Mouse (Mus musculus) thymus, postnatal 14 days (tissue): ENCODE data around the gene Cracr2b.
A peak's percentile ranks its signal among the peaks of the same experiment; 100 is the strongest.

ENCODE experiments used
- DNase-seq: peaks from one replicate; pipeline ENCODE4 v3.0.0; 2021

The Cracr2b gene

GRCm38 (mm10) chr7:141455610-141456314, 5.1 kb upstream of the Cracr2b start:
- DNase-seq = peak; percentile 60

DNA sequence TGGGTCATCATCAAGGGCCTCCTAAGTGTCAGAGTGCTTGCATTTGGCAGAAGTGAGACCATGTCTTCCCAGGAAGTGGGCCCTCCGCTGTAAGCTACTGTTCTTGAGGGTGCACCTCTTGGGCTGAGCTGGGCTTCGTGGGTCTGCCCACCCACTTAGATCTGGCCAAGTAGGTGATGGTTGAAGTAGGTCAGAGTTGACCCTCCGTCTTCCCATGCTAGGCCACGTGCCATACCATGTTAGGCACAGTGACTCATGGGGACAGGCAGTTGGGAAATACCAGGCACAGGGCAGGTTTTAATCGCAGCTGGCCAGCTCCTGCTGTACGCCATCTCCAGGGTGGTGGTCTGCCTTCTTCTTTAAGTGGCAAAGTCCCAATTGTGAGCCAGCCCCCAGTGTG, 4.2 kb upstream of the Cracr2b start:
- no peak for DNase-seq

- peak; percentile 5 for DNase-seq
Observed at GRCm38 (mm10) chr7:141457236-141457635, 3.7 kb upstream of the Cracr2b start.

- peak; percentile 66 for DNase-seq
Observed at GRCm38 (mm10) chr7:141457986-141458660, 2.8 kb upstream of the Cracr2b start.

DNA sequence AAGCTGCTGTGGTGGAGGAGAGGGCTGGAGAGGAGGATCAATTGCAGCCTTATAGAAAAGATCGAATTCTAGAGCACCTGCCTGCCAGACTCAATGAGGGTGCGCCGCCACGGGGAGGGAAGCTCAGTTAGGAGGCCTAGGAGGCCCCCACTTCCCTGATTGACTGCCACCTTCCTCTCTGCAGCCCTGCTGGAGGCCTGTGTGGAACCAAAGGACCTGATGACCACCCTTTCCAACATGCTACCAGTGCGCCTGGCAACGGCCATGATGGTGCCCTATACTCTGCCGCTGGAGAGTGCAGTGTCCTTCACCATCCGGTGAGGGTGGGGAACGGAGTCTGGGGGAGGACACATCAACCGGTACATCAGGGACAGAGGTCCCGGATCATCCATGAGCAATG, 2.2 kb upstream of the Cracr2b start:
- no peak for DNase-seq

GRCm38 (mm10) chr7:141459301-141459711, 1.6 kb upstream of the Cracr2b start:
- DNase-seq = peak; percentile 13

DNA sequence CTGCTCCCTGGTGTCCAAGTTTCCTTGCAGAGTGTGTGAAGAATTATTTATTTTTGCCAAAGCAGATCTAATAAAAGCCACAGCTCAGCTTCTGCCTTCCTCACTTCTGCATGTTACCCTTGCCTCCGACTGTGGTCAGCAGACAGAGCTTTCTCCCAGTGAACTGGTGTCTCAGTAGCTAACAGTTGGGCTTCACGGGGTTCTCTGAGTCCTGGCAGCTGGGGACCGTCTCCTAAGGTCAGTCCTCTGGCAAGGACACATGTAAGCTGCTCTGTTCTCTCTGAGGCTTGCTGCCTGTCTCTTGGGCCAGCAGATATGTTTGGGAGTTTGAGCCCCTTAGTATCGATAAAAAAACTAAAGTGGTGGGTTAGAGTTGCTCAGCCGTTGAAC, 898 bp upstream of the Cracr2b start:
- DNase-seq = no peak

- DNase-seq = peak; percentile 29
Observed at GRCm38 (mm10) chr7:141461521-141462332, 833 bp downstream of the Cracr2b start.

DNA sequence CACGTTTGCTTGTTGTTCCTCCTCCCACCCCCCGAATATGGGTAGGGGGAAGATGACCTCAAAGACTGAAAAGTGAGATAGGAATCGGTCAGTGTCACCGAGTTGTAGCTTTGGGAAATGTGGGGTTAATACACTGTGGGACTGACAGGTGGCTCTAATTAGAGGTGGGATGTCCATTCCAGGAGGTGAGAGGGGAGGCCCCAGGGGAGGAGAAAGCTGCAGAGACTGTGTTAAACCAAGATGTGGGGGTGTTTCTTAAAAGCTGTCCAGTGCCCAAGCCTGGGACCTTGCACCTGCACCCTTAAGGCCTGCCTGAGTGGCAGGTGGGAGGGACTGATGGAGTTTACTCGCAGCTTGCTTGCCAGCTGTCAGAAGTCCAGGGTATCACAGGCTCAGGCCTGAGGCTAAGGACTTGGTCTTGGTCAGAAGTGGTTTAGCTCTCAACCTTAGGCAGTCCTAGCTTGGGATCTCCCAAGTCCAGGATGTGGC, 1.5 kb downstream of the Cracr2b start:
- no peak for DNase-seq

DNA sequence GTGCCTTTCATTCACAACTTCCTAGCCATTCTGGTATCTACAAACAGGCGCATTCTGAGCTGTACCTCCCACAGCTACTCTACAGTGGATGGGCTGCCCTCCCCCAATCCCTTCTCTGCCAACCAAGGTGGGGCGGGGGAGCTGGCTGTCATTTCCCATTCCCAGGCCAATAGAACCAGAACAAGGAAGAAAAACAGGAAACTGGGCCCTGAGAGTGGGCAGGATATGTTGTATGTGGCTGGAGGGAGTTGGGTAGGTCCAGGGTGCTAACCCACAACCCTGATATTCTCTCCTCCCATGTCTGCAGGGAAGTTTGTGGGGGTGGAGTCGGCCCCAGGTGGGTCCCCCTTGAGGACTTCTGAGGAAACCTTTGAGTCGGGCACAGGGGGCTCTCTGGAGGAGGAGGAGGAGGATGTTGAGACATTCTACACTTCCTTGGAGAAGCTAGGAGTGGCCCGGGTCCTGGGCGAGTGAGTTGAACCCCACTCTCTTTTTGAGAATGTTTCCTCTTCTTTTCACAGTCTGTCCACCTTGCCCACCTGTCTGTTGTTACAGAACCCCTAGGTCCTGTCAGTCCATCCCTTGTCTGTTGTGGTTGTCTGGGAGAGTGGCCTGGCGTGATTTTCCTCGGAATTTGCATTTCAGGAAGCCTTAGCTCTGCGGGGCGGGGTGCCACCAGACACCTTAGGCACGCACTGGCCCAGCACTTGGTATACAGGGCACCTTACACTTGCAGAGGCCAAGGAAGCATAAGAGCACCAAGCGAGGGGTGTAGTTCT, 3.1 kb downstream of the Cracr2b start:
- DNase-seq = no peak

DNA sequence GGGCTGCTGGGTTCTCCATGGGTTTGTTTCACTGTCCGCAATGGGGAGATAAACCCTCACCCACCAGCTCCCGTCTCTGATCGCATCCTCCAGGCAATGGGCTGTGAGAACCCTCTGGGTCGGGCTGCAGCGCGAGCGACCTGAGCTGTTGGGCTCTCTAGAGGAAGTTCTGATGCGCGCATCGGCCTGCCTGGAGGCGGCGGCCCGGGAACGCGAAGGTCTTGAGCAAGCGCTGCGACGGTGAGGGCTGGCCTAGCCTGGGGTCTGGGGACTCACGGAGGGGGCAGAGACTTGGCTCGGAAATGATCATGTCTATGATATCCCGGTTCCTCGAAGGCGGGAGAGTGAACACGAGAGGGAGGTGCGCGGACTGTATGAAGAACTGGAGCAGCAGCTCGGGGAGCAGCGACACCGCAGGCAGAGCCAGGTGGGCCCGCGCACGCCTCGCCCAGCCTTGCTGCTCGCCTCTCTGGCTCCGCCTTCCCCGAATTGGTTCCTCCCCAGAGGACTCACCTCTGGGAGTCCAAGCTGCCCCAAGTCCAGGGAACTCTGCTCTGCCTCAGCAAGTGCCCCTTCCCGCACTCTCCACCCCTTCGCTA, 3.8 kb downstream of the Cracr2b start:
- peak; percentile 64 for DNase-seq

DNA sequence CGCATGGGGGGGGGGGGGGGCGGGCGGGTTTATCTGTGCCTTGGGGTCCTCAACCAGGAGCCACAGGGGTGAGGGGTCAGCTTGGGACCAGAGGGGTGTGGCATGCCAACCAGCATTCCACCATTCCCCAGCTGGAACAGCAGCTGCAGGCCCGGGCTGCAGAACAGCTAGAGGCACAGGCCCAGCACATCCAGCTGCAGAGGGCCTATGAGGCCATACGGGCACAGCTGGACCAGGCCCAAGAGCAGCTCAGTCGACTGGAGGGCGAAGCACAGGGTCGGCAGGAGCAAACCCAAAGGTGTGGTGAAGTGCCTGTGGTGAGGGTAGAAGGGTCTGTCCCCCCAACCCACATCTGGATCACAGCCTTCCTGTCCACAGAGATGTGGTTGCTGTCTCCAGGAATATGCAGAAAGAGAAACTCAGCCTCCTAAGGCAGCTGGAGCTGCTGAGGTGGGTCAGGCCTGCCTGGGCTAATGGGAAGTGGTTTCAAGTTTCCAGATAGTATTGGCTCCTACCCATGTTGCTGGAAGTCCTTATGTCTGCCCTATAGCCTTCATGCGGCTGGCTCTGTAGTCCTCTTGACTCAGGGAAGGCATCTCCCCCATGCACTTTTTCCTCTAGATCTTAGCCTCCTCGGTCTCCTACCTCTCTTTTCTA, 4.6 kb downstream of the Cracr2b start:
- peak; percentile 9 for DNase-seq

DNA sequence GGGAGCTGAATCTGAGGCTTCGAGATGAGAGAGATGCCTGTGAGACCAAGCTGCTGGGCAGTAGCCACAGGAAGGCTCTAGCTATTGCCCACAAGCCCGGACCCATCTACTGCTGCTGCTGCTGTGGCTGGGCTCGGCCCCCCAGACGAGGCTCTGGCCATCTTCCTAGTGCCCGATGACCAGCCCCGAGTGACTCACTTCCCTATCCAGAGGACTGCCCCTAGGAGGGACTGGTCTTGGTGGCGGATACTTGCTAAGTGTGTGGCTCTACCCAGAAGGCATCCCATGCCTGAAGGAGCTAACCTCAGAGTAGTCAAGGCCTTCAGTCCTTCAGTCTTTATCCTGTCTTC, 5.1 kb downstream of the Cracr2b start:
- DNase-seq = no peak

GRCm38 (mm10) chr7:141466607-141467148, 5.8 kb downstream of the Cracr2b start:
- DNase-seq = no peak

GRCm38 (mm10) chr7:141467230-141468030, 6.5 kb downstream of the Cracr2b start, which contains the start of gene Cd151:
TSS of gene Cd151 (plus strand) at chr7:141467392.
- DNase-seq = peak; percentile 75

DNA sequence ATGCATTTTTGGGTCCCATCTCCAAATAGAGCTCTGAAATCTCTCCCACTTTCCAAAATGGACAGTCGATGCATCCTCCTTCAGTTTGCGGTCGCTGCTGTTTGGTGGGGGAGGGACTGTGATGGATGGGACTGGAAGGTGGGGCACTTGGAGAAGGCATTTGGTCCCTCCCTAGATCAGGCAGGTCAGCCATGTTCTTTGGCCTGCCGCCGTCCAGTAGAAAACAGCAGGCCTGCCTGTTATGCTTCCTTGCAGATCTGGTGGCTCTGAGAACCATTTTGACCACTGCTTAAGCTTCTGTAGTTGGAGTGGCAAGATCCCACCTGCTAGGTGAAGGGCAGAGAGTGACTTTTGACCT, 7.2 kb downstream of the Cracr2b start:
- DNase-seq = no peak

DNA sequence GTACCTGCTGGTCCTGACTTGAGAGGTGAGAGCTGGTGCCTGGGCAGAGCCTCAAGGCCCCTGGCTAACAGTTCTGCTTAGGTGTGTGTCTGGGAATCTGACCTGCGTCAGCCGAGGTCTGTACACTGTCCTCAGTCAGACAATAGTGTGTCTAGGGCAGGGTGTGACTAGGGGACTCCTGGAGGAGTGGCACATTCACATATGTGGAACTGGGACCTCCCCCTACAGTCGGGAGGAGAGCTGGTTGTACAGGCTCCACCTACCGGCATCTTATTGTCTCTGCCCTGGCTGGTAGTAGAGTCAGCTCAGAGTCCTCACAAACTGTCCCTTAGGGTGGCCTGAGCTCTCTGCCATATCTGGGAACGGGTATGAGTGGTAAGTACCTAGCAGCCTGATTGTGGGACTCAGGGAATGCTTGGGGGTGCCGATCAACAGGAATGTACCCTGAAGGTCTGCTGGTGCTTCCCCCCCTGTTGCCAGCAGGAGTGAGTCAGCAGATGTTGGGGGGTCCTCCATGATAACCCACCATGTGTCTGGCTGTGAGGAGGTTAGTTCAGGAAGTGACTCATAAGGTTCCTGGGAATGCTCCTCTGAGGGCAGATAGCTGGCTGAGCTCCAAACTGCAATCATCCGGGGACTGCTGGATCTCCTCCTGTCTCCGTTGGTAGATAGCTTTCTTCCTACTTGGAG, 7.8 kb downstream of the Cracr2b start:
- DNase-seq = peak; percentile 67

DNA sequence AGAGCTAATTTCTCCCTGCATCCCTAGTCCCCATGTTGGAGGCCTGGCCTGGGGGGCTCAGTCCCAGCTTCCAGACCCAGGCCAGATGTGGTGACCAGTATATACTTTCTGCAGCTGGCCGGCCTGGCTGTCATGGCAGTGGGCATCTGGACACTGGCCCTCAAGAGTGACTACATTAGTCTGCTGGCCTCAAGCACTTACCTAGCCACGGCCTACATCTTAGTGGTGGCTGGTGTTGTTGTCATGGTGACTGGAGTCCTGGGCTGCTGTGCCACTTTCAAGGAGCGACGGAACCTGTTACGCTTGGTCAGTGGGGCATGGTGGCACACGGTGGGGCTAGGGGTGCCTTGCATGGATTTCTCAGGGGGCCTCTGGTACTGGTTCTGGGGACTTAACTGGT, 8.5 kb downstream of the Cracr2b start:
- no peak for DNase-seq

DNA sequence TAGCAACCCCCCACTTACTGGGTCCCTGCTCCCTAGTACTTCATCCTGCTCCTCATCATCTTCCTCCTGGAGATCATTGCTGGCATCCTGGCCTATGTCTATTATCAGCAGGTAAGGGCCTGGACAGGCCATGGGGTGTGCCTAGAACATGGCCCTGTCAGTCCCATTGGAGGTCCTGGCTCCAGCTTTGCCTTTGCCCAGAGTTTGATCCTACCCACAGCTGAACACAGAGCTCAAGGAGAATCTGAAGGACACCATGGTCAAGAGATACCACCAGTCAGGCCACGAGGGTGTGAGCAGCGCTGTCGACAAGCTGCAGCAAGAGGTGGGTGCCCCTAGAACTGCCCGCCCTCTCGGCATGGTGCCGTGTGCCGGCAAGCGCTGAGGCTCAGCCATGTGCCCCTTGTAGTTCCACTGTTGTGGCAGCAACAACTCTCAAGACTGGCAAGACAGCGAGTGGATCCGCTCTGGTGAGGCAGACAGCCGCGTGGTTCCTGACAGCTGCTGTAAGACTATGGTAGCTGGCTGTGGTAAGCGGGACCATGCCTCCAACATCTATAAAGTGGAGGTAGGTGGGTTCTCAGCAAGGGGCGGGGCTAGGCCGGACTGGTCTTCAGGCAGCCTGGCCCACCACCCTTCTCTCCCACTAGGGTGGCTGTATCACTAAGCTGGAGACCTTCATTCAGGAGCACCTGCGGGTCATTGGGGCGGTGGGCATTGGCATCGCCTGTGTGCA, 9.2 kb downstream of the Cracr2b start:
- peak; percentile 7 for DNase-seq

GRCm38 (mm10) chr7:141470637-141470944, 9.7 kb downstream of the Cracr2b start:
- DNase-seq = no peak
